Comparison of ENCODE assay signal across 20 mouse cellular contexts in the genomic region with DNA sequence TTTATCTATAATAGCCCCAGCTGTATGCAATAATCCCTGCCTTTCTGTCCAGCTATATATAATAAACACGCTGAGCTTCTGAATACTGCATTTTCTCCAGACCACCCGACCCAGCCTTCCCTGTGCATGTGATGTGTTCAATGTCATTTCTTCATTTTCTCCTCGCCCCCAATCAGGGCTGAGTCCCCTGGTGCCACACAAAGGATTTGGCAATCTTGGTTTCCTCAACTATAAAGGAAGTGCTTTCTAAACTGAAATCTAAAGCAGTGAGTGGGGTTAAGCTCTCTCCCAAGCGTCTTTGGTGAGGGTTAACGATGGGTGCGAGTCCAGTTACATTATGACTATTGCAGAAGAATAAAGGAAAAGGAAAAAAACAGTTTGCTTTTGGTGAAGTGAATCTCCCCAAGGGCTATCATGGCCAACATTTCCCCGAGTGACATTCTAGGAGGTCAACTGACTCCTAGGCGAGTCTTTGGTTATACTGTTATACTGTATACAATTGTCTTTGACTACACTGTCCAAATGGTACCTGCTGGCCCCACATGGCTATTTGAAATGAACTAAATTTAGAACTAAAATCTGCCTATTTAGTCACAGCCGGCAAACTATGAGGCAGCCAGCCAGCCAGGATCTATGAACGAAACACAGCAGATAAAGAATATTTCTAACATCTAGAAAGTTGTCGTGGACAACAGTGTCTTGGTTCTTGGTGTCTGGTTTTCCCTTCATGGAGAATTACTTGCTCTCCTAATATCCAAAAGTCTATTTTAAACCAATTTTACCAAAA. TPM values are rescaled to one million over a fixed set of nuclear protein-coding genes. Genes with fewer than 3 reads are reported as not detected.
DNase-seq lines count a peak whose midpoint lies in the region; ATAC-seq and TF ChIP-seq lines count a peak whose summit lies in the region.
"Had no signal": no experiment of that assay in that cellular context is flagged by ENCODE, and none has a peak within 500 bp of the region (broad histone marks: within the 10 kb centered on the region; RNA-seq: fewer than 3 reads in every experiment).

No protein-coding gene starts in this region.

- DNase-seq in cerebellum, adult 8-10 months, result peak; percentile 23
- no peak for DNase-seq in cerebellum, postnatal 10 days
- DNase-seq in lung, postnatal 36 days, result peak; percentile 20
- no peak for DNase-seq in lung, postnatal 0 days (ENCODE audit: low spot score)
- peak; percentile 36 for DNase-seq in brain, adult 2 months (ENCODE audit: low read depth, low spot score)
- no peak for DNase-seq in frontal cortex, postnatal 14 days (ENCODE audit: low spot score in 2 of 2)
- DNase-seq in forebrain, embryonic 10.5 days (ENCODE audit: extremely low spot score, low spot score), result no peak
- DNase-seq: adrenal gland, adult 2 months; adrenal gland, postnatal 25 days; gastrocnemius, postnatal 14 days; heart, postnatal 10 days; heart, postnatal 4 days; kidney, adult 11 months; kidney, adult 9 months had no signal

- H3K36me3 ChIP-seq in lung, postnatal 0 days (ENCODE audit: insufficient read depth, low read length), result no peaks in the 10 kb centered on the region
- H3K36me3 ChIP-seq in forebrain, embryonic 10.5 days (replicated peaks), result no peaks in the 10 kb centered on the region
- H3K36me3 ChIP-seq: embryonic facial prominence, embryonic 10.5 days; forebrain, embryonic 15.5 days; hindbrain, embryonic 12.5 days had no signal

- H3K4me1 ChIP-seq in lung, postnatal 0 days (ENCODE audit: insufficient read depth, low read depth, low read length), result no peaks in the 10 kb centered on the region
- H3K4me1 ChIP-seq in forebrain, embryonic 10.5 days, result peaks cover 21% of the 10 kb centered on the region
- H3K4me1 ChIP-seq: hindbrain, embryonic 12.5 days had no signal

- no peak for TF ChIP-seq CTCF in lung, postnatal 0 days (IDR thresholded peaks at IDR 0.05)

- no peak overlapping the region for H3K4me3 ChIP-seq in lung, postnatal 0 days (ENCODE audit: low read depth, low read length)
- H3K4me3 ChIP-seq in forebrain, embryonic 10.5 days, result no peak overlapping the region
- H3K4me3 ChIP-seq: embryonic facial prominence, embryonic 10.5 days; forebrain, embryonic 15.5 days; hindbrain, embryonic 12.5 days had no signal

- H3K4me2 ChIP-seq in lung, postnatal 0 days (replicated peaks; ENCODE audit: low read depth, low read length), result no peak overlapping the region
- H3K4me2 ChIP-seq: forebrain, embryonic 15.5 days; hindbrain, embryonic 12.5 days had no signal

- WGBS in lung, postnatal 0 days, result 82% methylated on average over 11 of the region's 11 CpGs
- WGBS in forebrain, embryonic 10.5 days, result 88% methylated on average over 11 of the region's 11 CpGs

- H3K27me3 ChIP-seq in lung, postnatal 0 days (replicated peaks; ENCODE audit: insufficient read depth, low read length), result no peaks in the 10 kb centered on the region
- peaks cover 11% of the 10 kb centered on the region for H3K27me3 ChIP-seq in forebrain, embryonic 10.5 days (ENCODE audit: poor library complexity, severe bottlenecking)
- H3K27me3 ChIP-seq: forebrain, embryonic 15.5 days; hindbrain, embryonic 12.5 days had no signal

- ATAC-seq in lung, postnatal 0 days, result no peak
- peak; percentile 80 for ATAC-seq in megakaryocyte, adult 5-6 weeks (ENCODE audit: poor library complexity, severe bottlenecking)
- ATAC-seq: forebrain, embryonic 15.5 days; hindbrain, embryonic 16.5 days; inflammation-experienced regulatory T-cells, adult 6 months had no signal

- H3K9ac ChIP-seq in lung, postnatal 0 days (replicated peaks; ENCODE audit: low read depth), result no peak overlapping the region
- H3K9ac ChIP-seq: forebrain, embryonic 15.5 days; hindbrain, embryonic 12.5 days had no signal

- TF ChIP-seq EP300 in lung, postnatal 0 days (IDR thresholded peaks at IDR 0.05), result no peak

- H3K9me3 ChIP-seq in lung, postnatal 0 days (ENCODE audit: low read length), result no peaks in the 10 kb centered on the region
- no peaks in the 10 kb centered on the region for H3K9me3 ChIP-seq in forebrain, embryonic 10.5 days
- H3K9me3 ChIP-seq: embryonic facial prominence, embryonic 10.5 days; forebrain, embryonic 15.5 days; hindbrain, embryonic 12.5 days had no signal

- H3K27ac ChIP-seq in lung, postnatal 0 days (ENCODE audit: low read length), result no peak overlapping the region
- H3K27ac ChIP-seq in forebrain, embryonic 10.5 days, result no peak overlapping the region
- H3K27ac ChIP-seq: embryonic facial prominence, embryonic 10.5 days; forebrain, embryonic 15.5 days; hindbrain, embryonic 12.5 days had no signal

RNA-seq across cellular contexts. Expression of gene Plcl2, which starts 18.4 kb away (rescaled TPM):
- polyA plus RNA-seq in lung, postnatal 0 days (2015; fragmentation: Nextera tagmentation; extraction: Ambion mirVana), result 1.0 and 1.3 TPM in 2 replicates
- total RNA-seq in megakaryocyte, adult 5-6 weeks (2015), result 52.0 and 54.7 TPM in 2 replicates
- total RNA-seq in megakaryocyte, adult 5-6 weeks (2017), result 58.9 and 61.4 TPM in 2 replicates
- 5.1 and 5.7 TPM in 2 replicates for polyA plus RNA-seq in forebrain, embryonic 10.5 days (2016; fragmentation: Nextera tagmentation; extraction: Ambion mirVana)

Comparison
In these comparisons a context has a peak if more than half of its experiments do, and no peak if none do; other contexts are left out.
1. DNase-seq: peak in cerebellum, adult 8-10 months (single experiment), lung, postnatal 36 days (single experiment) and brain, adult 2 months (single experiment); none in cerebellum, postnatal 10 days (0 of 2), lung, postnatal 0 days (single experiment), frontal cortex, postnatal 14 days (0 of 2) and forebrain, embryonic 10.5 days (single experiment).